Mouse (Mus musculus) liver, embryonic 14.5 days (tissue): ENCODE results near the gene Zc3h18. TPM values are rescaled to one million over a fixed set of nuclear protein-coding genes. Genes with fewer than 3 reads are reported as not detected.

Experiments
- ATAC-seq: fragments of 200-750 bp; cut with Nextera tagmentation; 2 replicates; pipeline ENCODE4 v1.8.0; 2017; ENCODE audit warnings: moderate number of reproducible peaks, mild to moderate bottlenecking, moderate library complexity; ENCODE audit not compliant: insufficient read depth
- DNase-seq, 3 experiments: peaks; one replicate each; pipeline ENCODE4 v3.0.0-alpha.2; 2012 to 2013; ENCODE audit warnings: low read depth in 3 of 3, low spot score in 3 of 3
- H3K27ac ChIP-seq: fragments of 300-500 bp; sonication (generic); 2 replicates; pipeline ENCODE4 v1.5.1; 2014; ENCODE audit warnings: moderate library complexity, mild to moderate bottlenecking, control low read depth, inconsistent platforms
- H3K27me3 ChIP-seq: fragments of 300-500 bp; sonication (generic); 2 replicates; pipeline ENCODE4 v1.6.1; 2014; ENCODE audit warnings: mild to moderate bottlenecking, low read length, moderate library complexity; ENCODE audit not compliant: control insufficient read depth, insufficient read depth
- H3K36me3 ChIP-seq: fragments of 300-500 bp; sonication (generic); replicated peaks from 2 replicates; pipeline ENCODE4 v1.6.1; 2014; ENCODE audit warnings: low read depth; ENCODE audit not compliant: control insufficient read depth, insufficient read depth
- H3K4me1 ChIP-seq, 2 experiments: fragments of 200-500 bp in 1 of 2; fragments of 300-500 bp in 1 of 2; sonication (generic) in 1 of 2; replicated peaks; 2 replicates each; pipeline ENCODE4 v1.6.1; 2012 to 2014; ENCODE audit warnings: antibody characterized with exemption in 1 of 2, inconsistent platforms in 1 of 2, low read length in 1 of 2; ENCODE audit not compliant: control insufficient read depth in 2 of 2, insufficient read depth in 2 of 2
- H3K4me2 ChIP-seq: fragments of 300-500 bp; sonication (generic); 2 replicates; pipeline ENCODE4 v1.6.1; 2014; ENCODE audit warnings: low read depth, mild to moderate bottlenecking, control low read depth, moderate library complexity
- H3K4me3 ChIP-seq, 2 experiments: fragments of 200-500 bp in 1 of 2; fragments of 300-500 bp in 1 of 2; sonication (generic) in 1 of 2; 2 replicates each; pipeline ENCODE4 v1.5.1; 2012 to 2014; ENCODE audit warnings: low read depth in 2 of 2, low read length in 2 of 2, mild to moderate bottlenecking in 2 of 2, control low read depth in 1 of 2, inconsistent platforms in 1 of 2, moderate library complexity in 1 of 2; ENCODE audit not compliant: insufficient read depth in 1 of 2
- H3K9ac ChIP-seq: fragments of 300-500 bp; sonication (generic); replicated peaks from 2 replicates; pipeline ENCODE4 v1.6.1; 2014; ENCODE audit warnings: mild to moderate bottlenecking, control low read depth, moderate library complexity
- H3K9me3 ChIP-seq: fragments of 300-500 bp; sonication (generic); 2 replicates; pipeline ENCODE4 v1.6.1; 2016; ENCODE audit warnings: low read length, mixed read lengths; ENCODE audit not compliant: control insufficient read depth
- CTCF ChIP-seq: IDR thresholded peaks from 2 replicates; pipeline ENCODE4 v1.5.1; 2016; ENCODE audit warnings: antibody characterized with exemption, low read depth, control low read depth
- EP300 ChIP-seq: IDR thresholded peaks from 2 replicates; pipeline ENCODE4 v1.6.1; 2016; ENCODE audit warnings: antibody characterized with exemption, low read depth
- WGBS: fragments of 180-500 bp; shearing (Covaris S2); extraction: QIAGEN DNeasy Blood & Tissue Kit; methylation state at CpG from one replicate; pipeline ENCODE4 v1.1.7; 2014; ENCODE audit not compliant: insufficient replicate concordance; 5-methylcytosine and 5-hydroxymethylcytosine counted together
- polyA plus RNA-seq, 2 experiments: library from polyadenylated mRNA; depleted of rRNA in 1 of 2; stranded (reverse) in 1 of 2; unstranded in 1 of 2; fragments of >200 nt; fragmentation: Nextera tagmentation in 1 of 2; extraction: Ambion mirVana in 1 of 2; gene quantifications; 2 replicates each; pipeline versions ENCODE4 v1.2.1 to v1.2.3; 2012 to 2014

Gene Zc3h18
- polyA plus RNA-seq, 2 experiments = 12.8 to 20.4 TPM

- no peak for ATAC-seq
- no peaks in the 10 kb centered on the region for H3K36me3 ChIP-seq
- no peaks in the 10 kb centered on the region for H3K9me3 ChIP-seq
- no peak overlapping the region for H3K4me2 ChIP-seq
- H3K9ac ChIP-seq = no peak overlapping the region; the same call in none of the 2 replicates
- TF ChIP-seq EP300 = no peak
- TF ChIP-seq CTCF = no peak
- no peaks in the 10 kb centered on the region for H3K27me3 ChIP-seq
- 71% methylated on average over 5 of the region's 5 CpGs for WGBS
- DNase-seq = no peak
- H3K4me1 ChIP-seq = peaks cover 46 to 52% of the 10 kb centered on the region in 2 experiments
- no peak overlapping the region for H3K27ac ChIP-seq
- no peak overlapping the region for H3K4me3 ChIP-seq
Measured at GRCm38 (mm10) chr8:122347811-122348552, 28.4 kb upstream of the Zc3h18 start.

GRCm38 (mm10) chr8:122349357-122350297, 26.8 kb upstream of the Zc3h18 start:
- peak; percentile 85 for ATAC-seq
- H3K4me1 ChIP-seq = peaks cover 32 to 37% of the 10 kb centered on the region in 2 experiments

DNA sequence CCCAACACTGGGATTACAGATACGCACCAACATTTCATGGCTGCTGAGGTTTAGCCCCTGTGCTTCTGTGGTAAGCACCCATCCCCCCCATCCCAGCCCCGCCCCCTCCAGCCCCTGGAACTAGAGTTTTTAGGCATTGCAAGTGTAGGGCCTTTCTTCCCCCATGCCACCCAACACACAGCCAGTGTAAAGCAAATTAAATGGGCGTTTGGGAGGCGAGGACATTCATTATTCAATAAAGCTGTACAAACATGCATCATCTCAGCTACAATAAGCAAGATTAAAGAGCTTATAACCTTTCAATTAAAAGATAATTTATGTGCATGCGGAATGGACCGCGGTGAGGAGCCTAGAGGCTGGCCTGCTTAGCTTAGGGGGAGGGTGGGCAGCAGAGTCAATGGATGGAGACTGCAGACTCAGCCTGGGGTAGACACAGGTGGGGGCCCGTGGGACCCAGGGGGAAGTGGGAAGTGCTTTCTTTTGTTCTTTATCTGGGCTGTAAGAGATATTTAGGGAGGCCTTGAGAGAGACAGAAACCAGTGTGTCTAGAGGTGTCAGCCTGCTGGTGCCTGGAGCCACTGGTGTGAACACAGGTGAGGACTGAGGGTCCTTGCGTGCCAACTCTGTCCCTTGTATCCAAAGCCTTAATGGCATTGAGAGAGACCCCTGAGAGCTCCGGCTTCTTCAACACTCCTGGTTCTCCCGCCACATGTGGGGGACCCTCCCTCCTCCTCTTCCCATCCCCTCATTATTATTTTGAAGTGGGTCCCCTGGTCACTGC, 25.9 kb upstream of the Zc3h18 start:
- no peak overlapping the region for H3K9ac ChIP-seq
- TF ChIP-seq EP300 = no peak
- no peak for TF ChIP-seq CTCF

More at GRCm38 (mm10) chr8:122349357-122350297, 26.8 kb upstream of the Zc3h18 start:
- Histone ChIP-seq H3K9me3 (no peaks in the 10 kb centered on the region), H3K4me2 (peak overlapping the region; percentile 51), H3K9ac (peak overlapping the region; percentile 43), H3K27me3 (no peaks in the 10 kb centered on the region), H3K4me3 (no peak overlapping the region), H3K27ac (peak overlapping the region; percentile 82), H3K36me3 (no peaks in the 10 kb centered on the region)
- TF ChIP-seq CTCF (peak; percentile 40; the same call in 1 of the 2 replicates), EP300 (peak; percentile 49; the same call in 1 of the 2 replicates)
- DNase-seq = peak in 2 of 3 experiments; percentile 47 to 55
- 7% methylated on average over 15 of the region's 15 CpGs for WGBS

GRCm38 (mm10) chr8:122354157-122354556, 22.3 kb upstream of the Zc3h18 start:
- Histone ChIP-seq H3K4me3 (no peak overlapping the region), H3K36me3 (no peaks in the 10 kb centered on the region), H3K4me2 (no peak overlapping the region), H3K27me3 (no peaks in the 10 kb centered on the region), H3K27ac (no peak overlapping the region), H3K9ac (no peak overlapping the region), H3K4me1 (peaks cover 14 to 15% of the 10 kb centered on the region in 2 experiments), H3K9me3 (no peaks in the 10 kb centered on the region)
- no peak for ATAC-seq
- TF ChIP-seq EP300 (no peak), CTCF (no peak)
- DNase-seq = no peak
- 83% methylated on average over 8 of the region's 8 CpGs for WGBS

More for the DNA sequence above, 25.9 kb upstream of the Zc3h18 start:
- Histone ChIP-seq H3K36me3 (no peaks in the 10 kb centered on the region), H3K27ac (no peak overlapping the region), H3K27me3 (no peaks in the 10 kb centered on the region), H3K4me2 (peak overlapping the region; percentile 51), H3K4me3 (no peak overlapping the region), H3K4me1 (peaks cover 23 to 29% of the 10 kb centered on the region in 2 experiments), H3K9me3 (no peaks in the 10 kb centered on the region)
- DNase-seq (no peak), ATAC-seq (no peak)
- WGBS = 42% methylated on average over 11 of the region's 11 CpGs
